Mouse (Mus musculus): ENCODE results near the gene Galns. TPM values are rescaled to one million over a fixed set of nuclear protein-coding genes. Genes with fewer than 3 reads are reported as not detected.

The Galns gene
- total and polyA plus RNA-seq, 3 experiments, result 16.4 to 25.6 (median 25.6) TPM

- H3K4me1 ChIP-seq (ENCODE audit: control insufficient read depth in 1 of 2, insufficient read depth in 2 of 2), result no peaks in the 10 kb centered on the region
- dilution Hi-C loops (cut with MboI; ENCODE audit: extremely low pct_ligation_motif_present, extremely low pct_unique_long_range_greater_than_20kb, low sequenced_read_pairs) (no loop called here), in situ Hi-C loops (cut with MboI; ENCODE audit: low pct_ligation_motif_present, low pct_unique_long_range_greater_than_20kb, low sequenced_read_pairs) (no loop called here)
- H3K9me3 ChIP-seq (replicated peaks; ENCODE audit: low read length), result no peaks in the 10 kb centered on the region
- TF ChIP-seq CHD1 (IDR thresholded peaks at IDR 0.05; ENCODE audit: low read depth, low read length) (no peak), SMC3 (IDR thresholded peaks at IDR 0.05; ENCODE audit: low read depth, low read length) (no peak), POLR2A (IDR thresholded peaks at IDR 0.05; ENCODE audit: low read depth, low read length) (no peak), JUND (conservative IDR thresholded peaks at IDR 0.05; ENCODE audit: low read depth, low read length) (no peak), RCOR1 (conservative IDR thresholded peaks at IDR 0.05; ENCODE audit: low read depth, low read length) (no peak), UBTF (IDR thresholded peaks at IDR 0.05; ENCODE audit: low read depth, low read length) (no peak), RAD21 (IDR thresholded peaks at IDR 0.05; ENCODE audit: low read depth, low read length) (no peak), MEF2A (IDR thresholded peaks at IDR 0.05; ENCODE audit: borderline replicate concordance, low read depth, low read length) (no peak), EP300 (IDR thresholded peaks at IDR 0.05; ENCODE audit: low read length) (no peak), CTCF (conservative IDR thresholded peaks at IDR 0.05 in 1 of 2, IDR thresholded peaks at IDR 0.05 in 1 of 2; ENCODE audit: low read depth in 2 of 2, low read length in 2 of 2) (no peak), JUN (IDR thresholded peaks at IDR 0.05; ENCODE audit: insufficient read depth, low read depth, low read length) (no peak), ETS1 (conservative IDR thresholded peaks at IDR 0.05; ENCODE audit: low read depth, low read length) (no peak), MAZ (IDR thresholded peaks at IDR 0.05; ENCODE audit: low read depth, low read length) (no peak), MXI1 (IDR thresholded peaks at IDR 0.05; ENCODE audit: low read depth, low read length) (no peak), ZNF384 (IDR thresholded peaks at IDR 0.05; ENCODE audit: low read depth, low read length) (no peak), TBP (conservative IDR thresholded peaks at IDR 0.05; ENCODE audit: low read depth, low read length) (no peak), NELFE (IDR thresholded peaks at IDR 0.05; ENCODE audit: low read depth, low read length) (no peak)
- H3K4me3 ChIP-seq (replicated peaks in 1 of 3; ENCODE audit: low read depth in 2 of 3, low read length in 2 of 3, poor library complexity in 1 of 3), result no peak overlapping the region
- DNase-seq (ENCODE audit: extremely low read depth), result no peak
- no peaks in the 10 kb centered on the region for H3K79me2 ChIP-seq (replicated peaks; ENCODE audit: control insufficient read depth, extremely low read depth, insufficient read depth, poor library complexity, severe bottlenecking)
- H3K27ac ChIP-seq (ENCODE audit: insufficient read depth, low read depth), result no peak overlapping the region
- H3K4me2 ChIP-seq (ENCODE audit: insufficient read depth, low read depth, poor library complexity, severe bottlenecking), result no peak overlapping the region
- H3K9ac ChIP-seq (ENCODE audit: insufficient read depth, low read depth), result no peak overlapping the region
- no peaks in the 10 kb centered on the region for H3K27me3 ChIP-seq (replicated peaks)
- H3K36me3 ChIP-seq (replicated peaks in 1 of 2; ENCODE audit: control insufficient read depth in 1 of 2, insufficient read depth in 1 of 2, low read length in 1 of 2), result peaks cover 61 to 91% of the 10 kb centered on the region in 2 experiments
These were observed 18.0 kb downstream of the Galns start for GRCm38 (mm10) chr8:122593240-122593639.

- no peak overlapping the region for H3K4me2 ChIP-seq (ENCODE audit: insufficient read depth, low read depth, poor library complexity, severe bottlenecking)
- dilution Hi-C loops (cut with MboI; ENCODE audit: extremely low pct_ligation_motif_present, extremely low pct_unique_long_range_greater_than_20kb, low sequenced_read_pairs) (no loop called here), in situ Hi-C loops (cut with MboI; ENCODE audit: low pct_ligation_motif_present, low pct_unique_long_range_greater_than_20kb, low sequenced_read_pairs) (no loop called here)
- peaks cover 24 to 84% of the 10 kb centered on the region in 2 experiments for H3K36me3 ChIP-seq (replicated peaks in 1 of 2; ENCODE audit: control insufficient read depth in 1 of 2, insufficient read depth in 1 of 2, low read length in 1 of 2)
- no peaks in the 10 kb centered on the region for H3K9me3 ChIP-seq (replicated peaks; ENCODE audit: low read length)
- no peak for TF ChIP-seq HCFC1 (IDR thresholded peaks at IDR 0.05; ENCODE audit: low read depth, low read length)
- no peak for TF ChIP-seq ZKSCAN1 (IDR thresholded peaks at IDR 0.05; ENCODE audit: borderline replicate concordance, low read depth, low read length)
- TF ChIP-seq ZC3H11A (IDR thresholded peaks at IDR 0.05; ENCODE audit: low read depth, low read length), result no peak
- no peak for TF ChIP-seq KAT2A (IDR thresholded peaks at IDR 0.05; ENCODE audit: insufficient replicate concordance, low read length)
- TF ChIP-seq GABPA (IDR thresholded peaks at IDR 0.05; ENCODE audit: insufficient replicate concordance, low read depth, low read length), result no peak
- no peak for TF ChIP-seq ZMIZ1 (IDR thresholded peaks at IDR 0.05; ENCODE audit: low read depth, low read length)
- no peak for TF ChIP-seq CTCF (conservative IDR thresholded peaks at IDR 0.05 in 1 of 2, IDR thresholded peaks at IDR 0.05 in 1 of 2; ENCODE audit: low read depth in 2 of 2, low read length in 2 of 2)
- TF ChIP-seq ELF1 (IDR thresholded peaks at IDR 0.05; ENCODE audit: low read depth, low read length), result no peak
- TF ChIP-seq BHLHE40 (IDR thresholded peaks at IDR 0.05; ENCODE audit: low read depth, low read length), result no peak
- TF ChIP-seq RCOR1 (conservative IDR thresholded peaks at IDR 0.05; ENCODE audit: low read depth, low read length), result no peak
- TF ChIP-seq NRF1 (IDR thresholded peaks at IDR 0.05; ENCODE audit: low read depth, low read length), result no peak
- TF ChIP-seq MAZ (IDR thresholded peaks at IDR 0.05; ENCODE audit: low read depth, low read length), result no peak
- TF ChIP-seq IRF4 (IDR thresholded peaks at IDR 0.05; ENCODE audit: low read depth, low read length), result no peak
- TF ChIP-seq JUND (conservative IDR thresholded peaks at IDR 0.05; ENCODE audit: low read depth, low read length), result no peak
- TF ChIP-seq CHD1 (IDR thresholded peaks at IDR 0.05; ENCODE audit: low read depth, low read length), result no peak
- no peak for TF ChIP-seq MXI1 (IDR thresholded peaks at IDR 0.05; ENCODE audit: low read depth, low read length)
- no peak for TF ChIP-seq MAFK (IDR thresholded peaks at IDR 0.05; ENCODE audit: insufficient replicate concordance, low read length)
- TF ChIP-seq USF2 (conservative IDR thresholded peaks at IDR 0.05; ENCODE audit: low read depth, low read length), result no peak
- TF ChIP-seq ZNF384 (IDR thresholded peaks at IDR 0.05; ENCODE audit: low read depth, low read length), result no peak
- H3K4me3 ChIP-seq (replicated peaks in 1 of 3; ENCODE audit: low read depth in 2 of 3, low read length in 2 of 3, poor library complexity in 1 of 3), result no peak overlapping the region
- no peaks in the 10 kb centered on the region for H3K79me2 ChIP-seq (replicated peaks; ENCODE audit: control insufficient read depth, extremely low read depth, insufficient read depth, poor library complexity, severe bottlenecking)
- no peak overlapping the region for H3K27ac ChIP-seq (ENCODE audit: insufficient read depth, low read depth)
- no peaks in the 10 kb centered on the region for H3K4me1 ChIP-seq (ENCODE audit: control insufficient read depth in 1 of 2, insufficient read depth in 2 of 2)
- H3K9ac ChIP-seq (ENCODE audit: insufficient read depth, low read depth), result no peak overlapping the region
- no peaks in the 10 kb centered on the region for H3K27me3 ChIP-seq (replicated peaks)
- DNase-seq (ENCODE audit: extremely low read depth), result no peak
These were observed 24.5 kb downstream of the Galns start for GRCm38 (mm10) chr8:122586749-122587148.
